Mouse (Mus musculus) kidney, adult 2 months (tissue): ENCODE measurements around the gene Dnph1.

Experiments
- CTCF ChIP-seq: fragments of 200-500 bp; conservative IDR thresholded peaks from 2 replicates; pipeline ENCODE4 v1.5.1; 2011; ENCODE audit warnings: low read depth, mild to moderate bottlenecking, control low read depth, low read length, moderate library complexity, mixed read lengths; ENCODE audit not compliant: insufficient read depth, insufficient read length
- POLR2A ChIP-seq: fragments of 200-500 bp; IDR thresholded peaks from one replicate; pipeline ENCODE4 v1.6.1; 2011; ENCODE audit warnings: low read depth, low read length, control low read depth

DNA sequence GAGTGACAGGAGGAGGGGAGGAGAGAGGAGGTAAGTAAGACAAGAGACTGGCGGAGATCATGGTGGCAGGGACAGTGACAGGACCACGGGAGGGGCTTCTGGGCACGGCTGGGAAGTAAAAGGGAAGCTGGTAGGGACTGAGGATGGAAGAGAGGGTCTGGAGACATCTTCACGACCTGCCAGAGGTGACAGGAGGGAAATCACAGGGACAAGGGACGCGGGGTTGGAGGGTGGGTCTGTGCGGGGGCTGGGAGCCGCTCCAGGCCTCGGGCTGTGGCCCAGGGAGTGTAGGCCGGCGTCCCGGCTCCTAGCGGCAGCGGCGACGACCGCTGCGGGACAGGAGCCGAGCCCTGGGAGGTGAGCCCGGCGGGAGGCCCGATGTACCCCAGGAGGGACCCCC, 9.5 kb upstream of the Dnph1 start:
- TF ChIP-seq POLR2A (no peak), CTCF (no peak)
